8 mouse cellular contexts compared by ENCODE assay signal in genomic region chr5:135076931-135077505, GRCm38 (mm10). TPM values are rescaled to one million over a fixed set of nuclear protein-coding genes. Genes with fewer than 3 reads are reported as not detected.
DNase-seq lines count a peak whose midpoint lies in the region; ATAC-seq and TF ChIP-seq lines count a peak whose summit lies in the region.

No protein-coding gene starts in this region.

- peaks cover 9% of the 10 kb centered on the region; the same call in 1 of the 2 replicates for H3K27me3 ChIP-seq in embryonic facial prominence, embryonic 10.5 days (replicated peaks; ENCODE audit: low read depth, poor library complexity, severe bottlenecking)
- no peaks in the 10 kb centered on the region for H3K27me3 ChIP-seq in hindbrain, postnatal 0 days (ENCODE audit: insufficient read depth, low read length)
- H3K27me3 ChIP-seq in midbrain, embryonic 12.5 days: peaks cover 13% of the 10 kb centered on the region; the same call in 1 of the 2 replicates

- H3K27ac ChIP-seq in embryonic facial prominence, embryonic 10.5 days (replicated peaks): peak overlapping the region; percentile 97
- peak overlapping the region; percentile 94 for H3K27ac ChIP-seq in hindbrain, postnatal 0 days
- peak overlapping the region; percentile 88 for H3K27ac ChIP-seq in midbrain, embryonic 12.5 days (replicated peaks)

- peak; percentile 39 for DNase-seq in ovary, postnatal 36 days (ENCODE audit: low spot score)
- DNase-seq in ovary, adult 18-20 months (ENCODE audit: low spot score): no peak
- peak; percentile 65 for DNase-seq in embryonic facial prominence, embryonic 10.5 days (ENCODE audit: low spot score)
- DNase-seq in hindbrain, postnatal 0 days (ENCODE audit: low spot score): peak; percentile 74
- DNase-seq in left cerebral cortex, postnatal 4 days: peak; percentile 78
- no peak for DNase-seq in adrenal gland, postnatal 25 days
- no peak for DNase-seq in c-Kit-positive CD71-positive TER-119-positive erythroid progenitor cells, embryonic 14.5 days (ENCODE audit: low spot score)

- intact Hi-C loops in left cerebral cortex, postnatal 4 days (cut with DNase I): no loop called here

- H3K9ac ChIP-seq in hindbrain, postnatal 0 days (replicated peaks; ENCODE audit: low read length): peak overlapping the region; percentile 100
- peak overlapping the region; percentile 100 for H3K9ac ChIP-seq in midbrain, embryonic 12.5 days (replicated peaks)

- peak overlapping the region; percentile 71 for H3K4me2 ChIP-seq in hindbrain, postnatal 0 days (ENCODE audit: low read depth, low read length)
- peak overlapping the region; percentile 73 for H3K4me2 ChIP-seq in midbrain, embryonic 12.5 days (replicated peaks)

- peak; percentile 61 for ATAC-seq in hindbrain, postnatal 0 days
- ATAC-seq in midbrain, embryonic 12.5 days (ENCODE audit: low FRiP score, low read depth): peak; percentile 45; the same call in 1 of the 2 replicates

- no peak for TF ChIP-seq CTCF in hindbrain, postnatal 0 days (IDR thresholded peaks at IDR 0.05; ENCODE audit: low read depth)

- peak overlapping the region; percentile 92 for H3K4me3 ChIP-seq in embryonic facial prominence, embryonic 10.5 days
- peak overlapping the region; percentile 92 for H3K4me3 ChIP-seq in hindbrain, postnatal 0 days (ENCODE audit: low read length)
- H3K4me3 ChIP-seq in midbrain, embryonic 12.5 days: peak overlapping the region; percentile 96

- peaks cover 44% of the 10 kb centered on the region for H3K36me3 ChIP-seq in embryonic facial prominence, embryonic 10.5 days (replicated peaks)
- H3K36me3 ChIP-seq in hindbrain, postnatal 0 days (ENCODE audit: insufficient read depth, low read length): peaks cover 14% of the 10 kb centered on the region
- peaks cover 22% of the 10 kb centered on the region for H3K36me3 ChIP-seq in midbrain, embryonic 12.5 days

- WGBS in embryonic facial prominence, embryonic 10.5 days: 28% methylated on average over 14 of the region's 14 CpGs
- 7% methylated on average over 14 of the region's 14 CpGs for WGBS in hindbrain, postnatal 0 days
- WGBS in midbrain, embryonic 12.5 days: 17% methylated on average over 14 of the region's 14 CpGs

- H3K9me3 ChIP-seq in embryonic facial prominence, embryonic 10.5 days: no peaks in the 10 kb centered on the region
- no peaks in the 10 kb centered on the region for H3K9me3 ChIP-seq in hindbrain, postnatal 0 days (ENCODE audit: low read length)
- H3K9me3 ChIP-seq in midbrain, embryonic 12.5 days: no peaks in the 10 kb centered on the region

- peaks cover 42% of the 10 kb centered on the region for H3K4me1 ChIP-seq in embryonic facial prominence, embryonic 10.5 days
- no peaks in the 10 kb centered on the region for H3K4me1 ChIP-seq in hindbrain, postnatal 0 days (ENCODE audit: insufficient read depth, low read length)
- peaks cover 25% of the 10 kb centered on the region for H3K4me1 ChIP-seq in midbrain, embryonic 12.5 days

RNA-seq across cellular contexts. Expression of gene Vps37d, which starts 1.0 kb away (rescaled TPM):
- 9.2 and 9.5 TPM in 2 replicates for polyA plus RNA-seq in embryonic facial prominence, embryonic 10.5 days (2016; fragmentation: Nextera tagmentation; extraction: Ambion mirVana)
- 97.1 and 100 TPM in 2 replicates for total RNA-seq in hindbrain, postnatal 0 days (2014; rRNA removed)
- 28.6 and 30.0 TPM in 2 replicates for polyA plus RNA-seq in hindbrain, postnatal 0 days (2015; fragmentation: Nextera tagmentation; extraction: Ambion mirVana)
- 10 to 100 TPM; 46.1 TPM for total RNA-seq in left cerebral cortex, postnatal 4 days (2021)
- 28.2 and 32.1 TPM in 2 replicates for polyA plus RNA-seq in midbrain, embryonic 12.5 days (2016; fragmentation: Nextera tagmentation; extraction: Ambion mirVana)
- 2.2 and 4.1 TPM in 2 replicates for total RNA-seq in adrenal gland, postnatal 25 days (2021)

RNA-seq across cellular contexts. Expression of gene Bud23, which starts 12.3 kb away (rescaled TPM):
- polyA plus RNA-seq in embryonic facial prominence, embryonic 10.5 days (2016; fragmentation: Nextera tagmentation; extraction: Ambion mirVana): 190 and 194 TPM in 2 replicates
- 44.8 and 52.2 TPM in 2 replicates for total RNA-seq in hindbrain, postnatal 0 days (2014; rRNA removed)
- 64.5 TPM in 2 replicates for polyA plus RNA-seq in hindbrain, postnatal 0 days (2015; fragmentation: Nextera tagmentation; extraction: Ambion mirVana)
- 10 to 100 TPM; 51.7 to 52.1 TPM for total RNA-seq in left cerebral cortex, postnatal 4 days (2021)
- polyA plus RNA-seq in midbrain, embryonic 12.5 days (2016; fragmentation: Nextera tagmentation; extraction: Ambion mirVana): 118 and 119 TPM in 2 replicates
- total RNA-seq in adrenal gland, postnatal 25 days (2021): 58.5 and 66.1 TPM in 2 replicates

RNA-seq across cellular contexts. Expression of gene Mlxipl, which starts 12.7 kb away (rescaled TPM):
- 3.5 and 3.8 TPM in 2 replicates for polyA plus RNA-seq in embryonic facial prominence, embryonic 10.5 days (2016; fragmentation: Nextera tagmentation; extraction: Ambion mirVana)
- total RNA-seq in hindbrain, postnatal 0 days (2014; rRNA removed): 0.58 and 2.3 TPM in 2 replicates
- polyA plus RNA-seq in hindbrain, postnatal 0 days (2015; fragmentation: Nextera tagmentation; extraction: Ambion mirVana): 0.86 and 1.4 TPM in 2 replicates
- 1 to 10 TPM; 1.6 to 2.4 TPM for total RNA-seq in left cerebral cortex, postnatal 4 days (2021)
- 2.0 and 2.1 TPM in 2 replicates for polyA plus RNA-seq in midbrain, embryonic 12.5 days (2016; fragmentation: Nextera tagmentation; extraction: Ambion mirVana)
- total RNA-seq in adrenal gland, postnatal 25 days (2021): 70.1 and 79.1 TPM in 2 replicates

RNA-seq across cellular contexts. Expression of gene Dnajc30, which starts 13.0 kb away (rescaled TPM):
- 27.0 and 27.4 TPM in 2 replicates for polyA plus RNA-seq in embryonic facial prominence, embryonic 10.5 days (2016; fragmentation: Nextera tagmentation; extraction: Ambion mirVana)
- 14.7 and 19.6 TPM in 2 replicates for total RNA-seq in hindbrain, postnatal 0 days (2014; rRNA removed)
- polyA plus RNA-seq in hindbrain, postnatal 0 days (2015; fragmentation: Nextera tagmentation; extraction: Ambion mirVana): 43.4 and 45.3 TPM in 2 replicates
- total RNA-seq in left cerebral cortex, postnatal 4 days (2021): 10 to 100 TPM; 27.4 to 30.1 TPM
- polyA plus RNA-seq in midbrain, embryonic 12.5 days (2016; fragmentation: Nextera tagmentation; extraction: Ambion mirVana): 27.6 and 28.3 TPM in 2 replicates
- 29.6 and 38.8 TPM in 2 replicates for total RNA-seq in adrenal gland, postnatal 25 days (2021)

RNA-seq across cellular contexts. Expression of gene Stx1a, which starts 53.7 kb away (rescaled TPM):
- 13.5 and 13.8 TPM in 2 replicates for polyA plus RNA-seq in embryonic facial prominence, embryonic 10.5 days (2016; fragmentation: Nextera tagmentation; extraction: Ambion mirVana)
- total RNA-seq in hindbrain, postnatal 0 days (2014; rRNA removed): 141 and 149 TPM in 2 replicates
- 118 and 126 TPM in 2 replicates for polyA plus RNA-seq in hindbrain, postnatal 0 days (2015; fragmentation: Nextera tagmentation; extraction: Ambion mirVana)
- total RNA-seq in left cerebral cortex, postnatal 4 days (2021): 100 to 1,000 TPM; 261 to 264 TPM
- 27.8 and 29.3 TPM in 2 replicates for polyA plus RNA-seq in midbrain, embryonic 12.5 days (2016; fragmentation: Nextera tagmentation; extraction: Ambion mirVana)
- 10.4 and 11.1 TPM in 2 replicates for total RNA-seq in adrenal gland, postnatal 25 days (2021)

Comparison
In these comparisons a context has a peak if more than half of its experiments do, and no peak if none do; other contexts are left out.
1. DNase-seq: peak in ovary, postnatal 36 days (single experiment), embryonic facial prominence, embryonic 10.5 days (single experiment), hindbrain, postnatal 0 days (single experiment) and left cerebral cortex, postnatal 4 days (single experiment); none in ovary, adult 18-20 months (single experiment), adrenal gland, postnatal 25 days (single experiment) and c-Kit-positive CD71-positive TER-119-positive erythroid progenitor cells, embryonic 14.5 days (single experiment).
2. RNA of gene Mlxipl, which starts 12.7 kb away (total RNA-seq): 70.1 to 79.1 TPM in adrenal gland, postnatal 25 days; 1.6 to 2.4 TPM in left cerebral cortex, postnatal 4 days and 0.58 to 2.3 TPM in hindbrain, postnatal 0 days; every median in the first group is over 10 times any median in the second.
3. Peak in every context shown above with its lines, with median percentiles within 50 percentile points of each other: H3K27ac ChIP-seq and H3K4me3 ChIP-seq.